Mouse (Mus musculus): ENCODE measurements around the gene Surf1. TPM values are rescaled to one million over a fixed set of nuclear protein-coding genes. Genes with fewer than 3 reads are reported as not detected.

Surf1 gene
- total RNA-seq, 1 experiment: 50.7 TPM

- H3K4me3 ChIP-seq (ENCODE audit: insufficient read depth in 1 of 2, low read depth in 1 of 2, low read length in 2 of 2, poor library complexity in 1 of 2, severe bottlenecking in 1 of 2): peak overlapping the region in 1 of 2 experiments; percentile 38; a peak in 1 of 4 replicates
- in situ Hi-C loops (cut with MboI; ENCODE audit: low sequenced_read_pairs in 2 of 2, unreplicated experiment in 2 of 2): loop anchor here in 1 of 2 experiments (25.0 kb wide), 1 partner anchor 472 kb away; the partner anchor contains the start of gene Sec16a
- no peak for TF ChIP-seq MAFK (IDR thresholded peaks at IDR 0.05; ENCODE audit: insufficient read depth, low read depth, low read length)
- no peak for TF ChIP-seq ZC3H11A (IDR thresholded peaks at IDR 0.05; ENCODE audit: borderline replicate concordance, low read depth, low read length)
- TF ChIP-seq HCFC1 (IDR thresholded peaks at IDR 0.05; ENCODE audit: borderline replicate concordance, insufficient read depth, low read length): no peak
- TF ChIP-seq CHD2 (IDR thresholded peaks at IDR 0.05; ENCODE audit: low read depth, low read length): no peak
- no peak for TF ChIP-seq ZNF384 (IDR thresholded peaks at IDR 0.05; ENCODE audit: low read depth, low read length)
- H3K4me1 ChIP-seq (ENCODE audit: control insufficient read depth in 2 of 2, insufficient read depth in 2 of 2, low read length in 2 of 2, poor library complexity in 1 of 2): peaks cover 0 to 5% of the 10 kb centered on the region in 2 experiments; a peak in 1 of 4 replicates
- no peak overlapping the region for H3K27ac ChIP-seq (ENCODE audit: insufficient read depth, low read depth, low read length, poor library complexity, severe bottlenecking)
- no peak for DNase-seq (ENCODE audit: low read depth, low spot score)
- peaks cover 58% of the 10 kb centered on the region for H3K36me3 ChIP-seq (ENCODE audit: control insufficient read depth, insufficient read depth, low read length, poor library complexity, severe bottlenecking)
- H3K9me3 ChIP-seq (ENCODE audit: control insufficient read depth, insufficient read depth, low read depth, low read length): no peaks in the 10 kb centered on the region
- H3K9ac ChIP-seq (ENCODE audit: insufficient read depth, low read depth, low read length, poor library complexity, severe bottlenecking): peak overlapping the region; percentile 68
Observed at GRCm38 (mm10) chr2:26908710-26909386, 7.5 kb downstream of the Surf1 start.

- Histone ChIP-seq H3K9ac (ENCODE audit: insufficient read depth, low read depth, low read length, poor library complexity, severe bottlenecking) (no peak overlapping the region), H3K36me3 (ENCODE audit: control insufficient read depth, insufficient read depth, low read length, poor library complexity, severe bottlenecking) (peaks cover 42% of the 10 kb centered on the region), H3K4me1 (ENCODE audit: control insufficient read depth in 2 of 2, insufficient read depth in 2 of 2, low read length in 2 of 2, poor library complexity in 1 of 2) (peaks cover 0 to 9% of the 10 kb centered on the region in 2 experiments; a peak in 1 of 4 replicates), H3K9me3 (ENCODE audit: control insufficient read depth, insufficient read depth, low read depth, low read length) (no peaks in the 10 kb centered on the region), H3K4me3 (ENCODE audit: insufficient read depth in 1 of 2, low read depth in 1 of 2, low read length in 2 of 2, poor library complexity in 1 of 2, severe bottlenecking in 1 of 2) (no peak overlapping the region), H3K27ac (ENCODE audit: insufficient read depth, low read depth, low read length, poor library complexity, severe bottlenecking) (no peak overlapping the region)
- no peak for DNase-seq (ENCODE audit: low read depth, low spot score)
- in situ Hi-C loops (cut with MboI; ENCODE audit: low sequenced_read_pairs in 2 of 2, unreplicated experiment in 2 of 2): loop anchor here in 1 of 2 experiments (25.0 kb wide), 1 partner anchor 470 kb away; the partner anchor contains the start of gene Sec16a
- TF ChIP-seq MAFK (IDR thresholded peaks at IDR 0.05; ENCODE audit: insufficient read depth, low read depth, low read length) (no peak), CHD2 (IDR thresholded peaks at IDR 0.05; ENCODE audit: low read depth, low read length) (no peak), ZNF384 (IDR thresholded peaks at IDR 0.05; ENCODE audit: low read depth, low read length) (no peak), HCFC1 (IDR thresholded peaks at IDR 0.05; ENCODE audit: borderline replicate concordance, insufficient read depth, low read length) (no peak), ZC3H11A (IDR thresholded peaks at IDR 0.05; ENCODE audit: borderline replicate concordance, low read depth, low read length) (no peak)
Observed at GRCm38 (mm10) chr2:26907109-26907508, 9.2 kb downstream of the Surf1 start.

GRCm38 (mm10) chr2:26906431-26906830 lies 9.9 kb downstream of the Surf1 start:
- peaks cover 35% of the 10 kb centered on the region for H3K36me3 ChIP-seq (ENCODE audit: control insufficient read depth, insufficient read depth, low read length, poor library complexity, severe bottlenecking)
- no peak overlapping the region for H3K27ac ChIP-seq (ENCODE audit: insufficient read depth, low read depth, low read length, poor library complexity, severe bottlenecking)
- no peak for DNase-seq (ENCODE audit: low read depth, low spot score)
- TF ChIP-seq CHD2 (IDR thresholded peaks at IDR 0.05; ENCODE audit: low read depth, low read length) (no peak), MAFK (IDR thresholded peaks at IDR 0.05; ENCODE audit: insufficient read depth, low read depth, low read length) (no peak), HCFC1 (IDR thresholded peaks at IDR 0.05; ENCODE audit: borderline replicate concordance, insufficient read depth, low read length) (no peak), ZNF384 (IDR thresholded peaks at IDR 0.05; ENCODE audit: low read depth, low read length) (no peak), ZC3H11A (IDR thresholded peaks at IDR 0.05; ENCODE audit: borderline replicate concordance, low read depth, low read length) (no peak)
- H3K9me3 ChIP-seq (ENCODE audit: control insufficient read depth, insufficient read depth, low read depth, low read length): no peaks in the 10 kb centered on the region
- H3K4me1 ChIP-seq (ENCODE audit: control insufficient read depth in 2 of 2, insufficient read depth in 2 of 2, low read length in 2 of 2, poor library complexity in 1 of 2): peaks cover 0 to 9% of the 10 kb centered on the region in 2 experiments; a peak in 1 of 4 replicates
- in situ Hi-C loops (cut with MboI; ENCODE audit: low sequenced_read_pairs in 2 of 2, unreplicated experiment in 2 of 2): loop anchor here in 1 of 2 experiments (25.0 kb wide), 1 partner anchor 469 kb away; the partner anchor contains the start of gene Sec16a
- H3K4me3 ChIP-seq (ENCODE audit: insufficient read depth in 1 of 2, low read depth in 1 of 2, low read length in 2 of 2, poor library complexity in 1 of 2, severe bottlenecking in 1 of 2): no peak overlapping the region
- H3K9ac ChIP-seq (ENCODE audit: insufficient read depth, low read depth, low read length, poor library complexity, severe bottlenecking): no peak overlapping the region

- Histone ChIP-seq H3K4me1 (ENCODE audit: control insufficient read depth in 2 of 2, insufficient read depth in 2 of 2, low read length in 2 of 2, poor library complexity in 1 of 2) (peaks cover 0 to 9% of the 10 kb centered on the region in 2 experiments; a peak in 1 of 4 replicates), H3K9me3 (ENCODE audit: control insufficient read depth, insufficient read depth, low read depth, low read length) (no peaks in the 10 kb centered on the region), H3K4me3 (ENCODE audit: insufficient read depth in 1 of 2, low read depth in 1 of 2, low read length in 2 of 2, poor library complexity in 1 of 2, severe bottlenecking in 1 of 2) (no peak overlapping the region), H3K27ac (ENCODE audit: insufficient read depth, low read depth, low read length, poor library complexity, severe bottlenecking) (no peak overlapping the region), H3K36me3 (ENCODE audit: control insufficient read depth, insufficient read depth, low read length, poor library complexity, severe bottlenecking) (peaks cover 33% of the 10 kb centered on the region), H3K9ac (ENCODE audit: insufficient read depth, low read depth, low read length, poor library complexity, severe bottlenecking) (no peak overlapping the region)
- TF ChIP-seq ZNF384 (IDR thresholded peaks at IDR 0.05; ENCODE audit: low read depth, low read length) (no peak), MAFK (IDR thresholded peaks at IDR 0.05; ENCODE audit: insufficient read depth, low read depth, low read length) (no peak), HCFC1 (IDR thresholded peaks at IDR 0.05; ENCODE audit: borderline replicate concordance, insufficient read depth, low read length) (no peak), ZC3H11A (IDR thresholded peaks at IDR 0.05; ENCODE audit: borderline replicate concordance, low read depth, low read length) (no peak), CHD2 (IDR thresholded peaks at IDR 0.05; ENCODE audit: low read depth, low read length) (no peak)
- no peak for DNase-seq (ENCODE audit: low read depth, low spot score)
- in situ Hi-C loops (cut with MboI; ENCODE audit: low sequenced_read_pairs in 2 of 2, unreplicated experiment in 2 of 2): loop anchor here in 1 of 2 experiments (25.0 kb wide), 1 partner anchor 469 kb away; the partner anchor contains the start of gene Sec16a
Observed at GRCm38 (mm10) chr2:26905936-26906335, 10.4 kb downstream of the Surf1 start.

All from ES-E14 (cell line).